Mouse (Mus musculus): ENCODE results near the gene Rnf185.

Gene Rnf185

GRCm38 (mm10) chr11:3396091-3396490 lies 56.1 kb downstream of the Rnf185 start:
- DNase-seq (ENCODE audit: low spot score in 2 of 2): no peak

GRCm38 (mm10) chr11:3394520-3394919 lies 57.6 kb downstream of the Rnf185 start:
- no peak for DNase-seq (ENCODE audit: low spot score in 2 of 2)

GRCm38 (mm10) chr11:3392526-3392925 lies 59.6 kb downstream of the Rnf185 start:
- DNase-seq (ENCODE audit: low spot score in 2 of 2): no peak

- DNase-seq (ENCODE audit: low spot score in 2 of 2): no peak
Observed at GRCm38 (mm10) chr11:3390789-3391188, 61.4 kb downstream of the Rnf185 start.

- DNase-seq (ENCODE audit: low spot score in 2 of 2): no peak
Observed at GRCm38 (mm10) chr11:3389996-3390395, 62.2 kb downstream of the Rnf185 start.

GRCm38 (mm10) chr11:3387482-3388196 lies 64.5 kb downstream of the Rnf185 start:
- no peak for DNase-seq (ENCODE audit: low spot score in 2 of 2)

GRCm38 (mm10) chr11:3386941-3387368 lies 65.2 kb downstream of the Rnf185 start:
- DNase-seq (ENCODE audit: low spot score in 2 of 2): peak; percentile 78 to 88

GRCm38 (mm10) chr11:3382602-3383594 lies 69.3 kb downstream of the Rnf185 start:
- peak in 1 of 2 experiments; percentile 59 for DNase-seq (ENCODE audit: low spot score in 2 of 2)

GRCm38 (mm10) chr11:3381148-3381814 lies 70.9 kb downstream of the Rnf185 start:
- DNase-seq (ENCODE audit: low spot score in 2 of 2): no peak

- no peak for DNase-seq (ENCODE audit: low spot score in 2 of 2)
Observed at GRCm38 (mm10) chr11:3379427-3379826, 72.7 kb downstream of the Rnf185 start.

GRCm38 (mm10) chr11:3374741-3375140 lies 77.4 kb downstream of the Rnf185 start:
- no peak for DNase-seq (ENCODE audit: low spot score in 2 of 2)

GRCm38 (mm10) chr11:3374293-3374645 lies 77.9 kb downstream of the Rnf185 start:
- DNase-seq (ENCODE audit: low spot score in 2 of 2): no peak

GRCm38 (mm10) chr11:3373591-3374292 lies 78.4 kb downstream of the Rnf185 start:
- no peak for DNase-seq (ENCODE audit: low spot score in 2 of 2)

- no peak for DNase-seq (ENCODE audit: low spot score in 2 of 2)
Observed at GRCm38 (mm10) chr11:3371599-3372295, 80.4 kb downstream of the Rnf185 start.

GRCm38 (mm10) chr11:3370928-3371598 lies 81.1 kb downstream of the Rnf185 start:
- peak; percentile 17 to 68 for DNase-seq (ENCODE audit: low spot score in 2 of 2)

GRCm38 (mm10) chr11:3370162-3370561 lies 82.0 kb downstream of the Rnf185 start:
- no peak for DNase-seq (ENCODE audit: low spot score in 2 of 2)

- no peak for DNase-seq (ENCODE audit: low spot score in 2 of 2)
Observed at GRCm38 (mm10) chr11:3369449-3369848, 82.7 kb downstream of the Rnf185 start.

- no peak for DNase-seq (ENCODE audit: low spot score in 2 of 2)
Observed at GRCm38 (mm10) chr11:3368983-3369382, 83.2 kb downstream of the Rnf185 start.

GRCm38 (mm10) chr11:3366411-3366810 lies 85.8 kb downstream of the Rnf185 start:
- DNase-seq (ENCODE audit: low spot score in 2 of 2): no peak
